Mouse (Mus musculus) kidney, postnatal 0 days (tissue): Measurements from ENCODE around the gene Fbxl17. TPM values are rescaled to one million over a fixed set of nuclear protein-coding genes. Genes with fewer than 3 reads are reported as not detected.
A peak's percentile ranks its signal among the peaks of the same experiment; 100 is the strongest.

ENCODE experiments used
- ATAC-seq: fragments of 200-750 bp; cut with Nextera tagmentation; replicated peaks from 2 replicates; pipeline ENCODE4 v1.8.0; 2017; ENCODE audit warnings: low read depth, moderate number of reproducible peaks, moderate TSS enrichment, moderate library complexity; ENCODE audit not compliant: low FRiP score
- DNase-seq: peaks from one replicate; pipeline ENCODE4 v3.0.0-alpha.2; 2016; ENCODE audit warnings: low spot score
- H3K27ac ChIP-seq: fragments of 300-500 bp; sonication (generic); 2 replicates; pipeline ENCODE4 v1.5.1; 2014; ENCODE audit warnings: mild to moderate bottlenecking
- H3K27me3 ChIP-seq: fragments of 300-500 bp; sonication (generic); 2 replicates; pipeline ENCODE4 v1.6.1; 2014; ENCODE audit warnings: low read length, mixed read lengths; ENCODE audit not compliant: insufficient read depth
- H3K36me3 ChIP-seq: fragments of 300-500 bp; sonication (generic); 2 replicates; pipeline ENCODE4 v1.6.1; 2014; ENCODE audit warnings: low read length, mixed read lengths; ENCODE audit not compliant: insufficient read depth
- H3K4me1 ChIP-seq: fragments of 300-500 bp; sonication (generic); replicated peaks from 2 replicates; pipeline ENCODE4 v1.6.1; 2014; ENCODE audit warnings: antibody characterized with exemption, low read length, mixed read lengths; ENCODE audit not compliant: insufficient read depth
- H3K4me2 ChIP-seq: fragments of 300-500 bp; sonication (generic); 2 replicates; pipeline ENCODE4 v1.6.1; 2014; ENCODE audit warnings: mild to moderate bottlenecking, low read length, moderate library complexity, mixed read lengths
- H3K4me3 ChIP-seq: fragments of 300-500 bp; sonication (generic); replicated peaks from 2 replicates; pipeline ENCODE4 v1.5.1; 2014; ENCODE audit warnings: low read depth, low read length
- H3K9ac ChIP-seq: fragments of 300-500 bp; sonication (generic); 2 replicates; pipeline ENCODE4 v1.6.1; 2014; ENCODE audit warnings: low read depth, low read length
- H3K9me3 ChIP-seq: fragments of 300-500 bp; sonication (generic); replicated peaks from 2 replicates; pipeline ENCODE4 v1.6.1; 2016; ENCODE audit warnings: low read length, inconsistent platforms, mixed read lengths
- CTCF ChIP-seq: IDR thresholded peaks from 2 replicates; pipeline ENCODE4 v1.5.1; 2016; ENCODE audit warnings: antibody characterized with exemption, low read depth, mild to moderate bottlenecking, moderate library complexity
- WGBS: fragments of 180-500 bp; shearing (Covaris S2); extraction: QIAGEN DNeasy Blood & Tissue Kit; methylation state at CpG from one replicate; pipeline ENCODE4 v1.1.7; 2014; 5-methylcytosine and 5-hydroxymethylcytosine counted together
- polyA plus RNA-seq: library from polyadenylated mRNA; unstranded; fragments of >200 nt; fragmentation: Nextera tagmentation; extraction: Ambion mirVana; gene quantifications from 2 replicates; pipeline ENCODE4 v1.2.1, GENCODE M21; 2015

Fbxl17 gene
- polyA plus RNA-seq, 1 experiment from 2014 or later, result 9.0 TPM

GRCm38 (mm10) chr17:63366045-63366444, 133.8 kb downstream of the Fbxl17 start:
- H3K4me2 ChIP-seq, result no peak overlapping the region
- ATAC-seq, result no peak
- TF ChIP-seq CTCF, result no peak
- H3K9ac ChIP-seq, result no peak overlapping the region
- no peak overlapping the region for H3K27ac ChIP-seq
- H3K4me1 ChIP-seq, result no peaks in the 10 kb centered on the region
- peak; percentile 57 for DNase-seq
- H3K9me3 ChIP-seq, result no peaks in the 10 kb centered on the region
- H3K27me3 ChIP-seq, result no peaks in the 10 kb centered on the region
- WGBS, result 38% methylated on average over 11 of the region's 11 CpGs
- no peaks in the 10 kb centered on the region for H3K36me3 ChIP-seq
- H3K4me3 ChIP-seq, result no peak overlapping the region

DNA sequence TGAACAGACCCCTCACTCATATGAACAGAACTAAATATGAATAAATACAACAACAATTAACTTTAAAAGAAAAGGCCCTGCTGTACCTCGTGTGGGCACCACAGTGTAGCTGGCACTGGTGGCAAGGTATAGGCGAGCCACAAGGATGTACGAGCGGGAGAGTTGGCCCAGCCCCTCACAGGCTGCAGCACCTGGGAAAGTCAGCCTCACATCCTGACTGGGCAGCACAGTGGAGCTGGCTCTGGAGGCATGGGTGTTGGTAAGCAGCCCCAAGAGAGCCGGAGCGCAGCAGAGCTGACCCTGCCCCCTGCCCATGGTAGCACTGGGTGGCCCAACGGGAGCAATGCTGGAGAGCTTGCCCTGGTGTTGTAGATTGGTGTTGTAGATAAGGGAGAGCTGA, 135.2 kb downstream of the Fbxl17 start:
- DNase-seq, result no peak
- Histone ChIP-seq H3K27ac (no peak overlapping the region), H3K27me3 (no peaks in the 10 kb centered on the region), H3K9me3 (no peaks in the 10 kb centered on the region), H3K9ac (no peak overlapping the region), H3K4me3 (no peak overlapping the region), H3K4me1 (no peaks in the 10 kb centered on the region), H3K4me2 (no peak overlapping the region), H3K36me3 (no peaks in the 10 kb centered on the region)
- no peak; the same call in 1 of the 2 replicates for ATAC-seq
- no peak for TF ChIP-seq CTCF
- WGBS, result 88% methylated on average over 7 of the region's 7 CpGs

DNA sequence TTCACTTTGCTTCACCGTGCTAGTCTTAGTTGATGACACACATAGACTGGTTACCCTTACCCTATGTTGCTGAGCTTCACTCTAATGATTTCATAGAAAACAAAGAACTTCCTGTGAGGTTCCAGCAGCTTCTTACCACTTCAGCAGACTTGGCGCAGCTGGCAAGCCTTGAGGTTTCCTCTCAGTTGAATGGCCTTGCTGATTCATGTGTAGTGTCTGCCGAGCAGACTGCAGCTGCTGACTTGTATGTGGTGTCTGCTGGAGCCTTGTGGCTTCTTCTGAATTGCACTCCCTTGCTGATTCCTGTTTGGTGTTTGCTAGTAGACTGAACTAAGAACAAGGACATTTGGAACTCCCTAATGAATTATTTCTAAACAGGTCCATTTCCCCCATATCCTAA, 137.6 kb downstream of the Fbxl17 start:
- H3K4me2 ChIP-seq, result no peak overlapping the region
- 76% methylated on average over 3 of the region's 3 CpGs for WGBS
- no peak for DNase-seq

DNA sequence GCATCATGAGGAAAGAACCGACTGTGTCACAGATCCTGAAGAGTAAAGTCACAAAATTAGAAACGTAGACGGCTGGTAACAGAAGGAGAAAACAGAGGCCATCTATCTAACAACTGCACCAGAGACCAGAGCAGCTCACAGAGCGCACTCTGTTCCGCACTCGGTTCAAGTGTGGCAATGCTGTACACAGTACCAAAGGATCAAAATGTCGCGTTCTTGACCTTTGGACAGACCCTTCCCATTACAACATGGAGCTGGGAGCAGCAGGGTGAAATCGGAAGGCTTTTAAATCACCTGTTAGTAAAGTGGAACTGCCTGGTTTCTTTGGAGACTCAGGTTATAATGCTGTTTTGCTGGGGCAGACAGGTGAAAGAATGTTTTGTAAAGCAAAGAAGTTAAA, 138.1 kb downstream of the Fbxl17 start:
- no peak overlapping the region for H3K9ac ChIP-seq
- no peak overlapping the region for H3K27ac ChIP-seq
- H3K27me3 ChIP-seq, result no peaks in the 10 kb centered on the region
- H3K4me3 ChIP-seq, result no peak overlapping the region
- DNase-seq (no peak), ATAC-seq (no peak)
- no peak overlapping the region for H3K4me2 ChIP-seq
- H3K4me1 ChIP-seq, result no peaks in the 10 kb centered on the region
- no peaks in the 10 kb centered on the region for H3K36me3 ChIP-seq
- H3K9me3 ChIP-seq, result no peaks in the 10 kb centered on the region
- 90% methylated on average over 9 of the region's 9 CpGs for WGBS
- TF ChIP-seq CTCF, result no peak

More for the DNA sequence above, 137.6 kb downstream of the Fbxl17 start:
- Histone ChIP-seq H3K9ac (no peak overlapping the region), H3K4me1 (no peaks in the 10 kb centered on the region), H3K4me3 (no peak overlapping the region), H3K27me3 (no peaks in the 10 kb centered on the region), H3K36me3 (no peaks in the 10 kb centered on the region), H3K27ac (no peak overlapping the region), H3K9me3 (no peaks in the 10 kb centered on the region)
- ATAC-seq, result no peak
- TF ChIP-seq CTCF, result no peak

- no peak for ATAC-seq
- no peak overlapping the region for H3K4me3 ChIP-seq
Measured at GRCm38 (mm10) chr17:63358837-63359236, 141.0 kb downstream of the Fbxl17 start.

GRCm38 (mm10) chr17:63356202-63356601, 143.6 kb downstream of the Fbxl17 start:
- Histone ChIP-seq H3K36me3 (no peaks in the 10 kb centered on the region), H3K9me3 (no peaks in the 10 kb centered on the region), H3K27ac (no peak overlapping the region), H3K4me2 (no peak overlapping the region), H3K4me1 (no peaks in the 10 kb centered on the region), H3K9ac (no peak overlapping the region), H3K27me3 (no peaks in the 10 kb centered on the region), H3K4me3 (no peak overlapping the region)
- 78% methylated on average over 3 of the region's 3 CpGs for WGBS
- ATAC-seq, result no peak
- no peak for TF ChIP-seq CTCF
- no peak for DNase-seq

More at GRCm38 (mm10) chr17:63358837-63359236, 141.0 kb downstream of the Fbxl17 start:
- 63% methylated on average over 1 of the region's 1 CpGs for WGBS
- Histone ChIP-seq H3K4me2 (no peak overlapping the region), H3K4me1 (no peaks in the 10 kb centered on the region), H3K9ac (no peak overlapping the region), H3K9me3 (no peaks in the 10 kb centered on the region), H3K36me3 (no peaks in the 10 kb centered on the region), H3K27me3 (no peaks in the 10 kb centered on the region), H3K27ac (no peak overlapping the region)
- TF ChIP-seq CTCF, result no peak
- no peak for DNase-seq

DNA sequence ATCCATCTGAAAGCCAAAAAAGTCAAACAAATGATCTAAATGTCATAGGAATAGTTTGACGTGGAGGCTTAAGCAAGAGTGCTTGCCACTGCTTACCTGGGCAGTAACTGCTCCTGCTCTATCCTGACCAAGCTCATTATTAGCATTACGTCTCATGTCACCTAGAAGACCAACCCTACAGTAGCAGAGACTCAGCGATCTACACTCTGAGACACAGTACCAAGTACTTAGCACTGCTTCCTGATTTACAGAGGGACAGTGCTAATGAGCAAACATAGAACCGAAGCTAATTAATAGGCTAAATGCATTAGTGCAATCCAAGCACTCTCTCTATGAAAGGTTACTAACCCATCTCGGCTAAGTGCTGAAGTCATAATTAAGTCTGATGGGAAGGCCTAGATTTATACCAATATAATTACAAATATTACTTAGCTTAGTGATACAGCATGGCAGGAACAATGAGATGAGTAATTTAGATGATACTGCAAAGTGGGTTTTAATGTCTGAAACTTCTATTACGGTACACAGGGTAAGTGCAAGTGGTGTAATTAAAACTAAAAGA, 147.1 kb downstream of the Fbxl17 start:
- TF ChIP-seq CTCF, result no peak
- Histone ChIP-seq H3K36me3 (no peaks in the 10 kb centered on the region), H3K4me3 (no peak overlapping the region), H3K27me3 (no peaks in the 10 kb centered on the region), H3K4me1 (no peaks in the 10 kb centered on the region), H3K9me3 (no peaks in the 10 kb centered on the region), H3K4me2 (no peak overlapping the region), H3K27ac (no peak overlapping the region), H3K9ac (no peak overlapping the region)
- DNase-seq (no peak), ATAC-seq (no peak)
- WGBS, result 94% methylated on average over 6 of the region's 6 CpGs
